Mouse (Mus musculus) frontal cortex, postnatal 10 days (tissue): Measurements from ENCODE around the gene Fam172a.

Experiments used
- DNase-seq, 2 experiments: peaks; one replicate each; pipeline ENCODE4 v3.0.0; 2022; ENCODE audit warnings: low spot score in 2 of 2, mixed read lengths in 1 of 2

Fam172a gene

GRCm38 (mm10) chr13:78178021-78178420 is 476.2 kb downstream of the Fam172a start:
- DNase-seq, result no peak

DNA sequence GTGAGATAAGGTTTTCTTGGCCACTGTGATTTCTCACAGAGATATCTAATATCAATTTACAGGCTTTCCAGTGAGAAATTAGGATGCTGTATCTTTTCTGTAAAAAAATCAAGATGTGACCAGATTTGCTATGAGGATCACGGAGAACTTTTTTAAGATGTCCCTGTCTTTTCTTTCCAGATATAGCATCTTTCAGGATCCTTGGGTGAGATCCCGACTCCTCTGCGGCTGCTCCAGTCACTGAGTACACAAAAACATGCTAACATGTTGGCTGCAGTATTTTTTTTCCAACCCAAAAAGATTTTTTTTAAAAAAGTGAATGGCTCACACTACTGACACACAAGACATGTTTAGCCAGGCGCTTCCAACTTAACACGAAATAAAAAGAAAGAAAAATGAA is 476.9 kb downstream of the Fam172a start:
- DNase-seq, result no peak

GRCm38 (mm10) chr13:78179312-78180097 is 477.7 kb downstream of the Fam172a start:
- no peak for DNase-seq

- DNase-seq, result no peak
These were observed 478.4 kb downstream of the Fam172a start for GRCm38 (mm10) chr13:78180261-78180660.

- DNase-seq, result peak in 1 of 2 experiments; percentile 13
These were observed 479.5 kb downstream of the Fam172a start for GRCm38 (mm10) chr13:78181071-78181929.

- no peak for DNase-seq
These were observed 480.2 kb downstream of the Fam172a start for GRCm38 (mm10) chr13:78181930-78182558.

- DNase-seq, result peak in 1 of 2 experiments; percentile 1
These were observed 481.2 kb downstream of the Fam172a start for GRCm38 (mm10) chr13:78183004-78183403.

DNA sequence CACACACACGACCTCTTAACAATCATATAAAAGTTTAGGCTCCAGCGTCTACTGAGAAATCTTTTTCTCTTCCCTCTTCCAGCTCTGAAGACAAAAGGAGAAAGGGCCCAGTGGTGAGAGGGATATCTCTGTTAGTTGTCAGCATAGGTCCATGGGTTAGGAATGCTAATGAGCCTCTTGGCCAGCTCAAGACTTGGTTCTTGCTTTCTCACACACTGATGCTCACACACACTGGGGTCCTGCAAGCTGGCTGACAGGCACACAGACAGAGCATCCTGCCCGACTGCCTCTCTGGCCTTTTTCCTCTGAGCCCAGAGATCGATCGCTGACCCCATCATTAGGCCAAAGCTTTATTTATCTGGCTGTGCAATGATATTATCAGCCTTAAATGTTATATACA is 482.2 kb downstream of the Fam172a start:
- no peak for DNase-seq

GRCm38 (mm10) chr13:78184786-78185466 is 483.1 kb downstream of the Fam172a start:
- no peak for DNase-seq

- DNase-seq, result no peak
These were observed 484.6 kb downstream of the Fam172a start for GRCm38 (mm10) chr13:78186340-78186946.

GRCm38 (mm10) chr13:78187833-78188232 is 486.0 kb downstream of the Fam172a start:
- DNase-seq, result no peak

DNA sequence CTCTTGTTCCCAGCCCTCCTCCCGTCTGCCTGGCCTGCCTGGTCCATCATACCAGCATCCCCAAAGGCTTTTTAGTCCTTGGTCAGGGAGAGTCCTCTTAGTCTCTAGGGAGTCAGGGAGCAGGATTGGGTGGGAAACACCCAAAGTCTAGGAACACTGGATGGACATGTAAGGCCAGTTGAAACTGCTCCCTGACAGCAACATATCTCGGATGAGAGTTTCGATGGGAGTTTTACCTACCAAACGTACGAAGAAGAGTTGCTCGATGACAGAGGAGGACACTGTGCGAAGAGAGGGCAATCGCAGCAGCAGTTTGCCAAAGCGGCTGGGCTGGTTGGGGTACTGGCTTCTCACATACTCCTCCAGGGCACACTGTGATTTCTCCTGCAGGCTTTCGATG is 487.8 kb downstream of the Fam172a start:
- DNase-seq, result peak in 1 of 2 experiments; percentile 4

- DNase-seq, result no peak
These were observed 491.4 kb downstream of the Fam172a start for GRCm38 (mm10) chr13:78193211-78193610.

- DNase-seq, result no peak
These were observed 492.5 kb downstream of the Fam172a start for GRCm38 (mm10) chr13:78194135-78194849.

DNA sequence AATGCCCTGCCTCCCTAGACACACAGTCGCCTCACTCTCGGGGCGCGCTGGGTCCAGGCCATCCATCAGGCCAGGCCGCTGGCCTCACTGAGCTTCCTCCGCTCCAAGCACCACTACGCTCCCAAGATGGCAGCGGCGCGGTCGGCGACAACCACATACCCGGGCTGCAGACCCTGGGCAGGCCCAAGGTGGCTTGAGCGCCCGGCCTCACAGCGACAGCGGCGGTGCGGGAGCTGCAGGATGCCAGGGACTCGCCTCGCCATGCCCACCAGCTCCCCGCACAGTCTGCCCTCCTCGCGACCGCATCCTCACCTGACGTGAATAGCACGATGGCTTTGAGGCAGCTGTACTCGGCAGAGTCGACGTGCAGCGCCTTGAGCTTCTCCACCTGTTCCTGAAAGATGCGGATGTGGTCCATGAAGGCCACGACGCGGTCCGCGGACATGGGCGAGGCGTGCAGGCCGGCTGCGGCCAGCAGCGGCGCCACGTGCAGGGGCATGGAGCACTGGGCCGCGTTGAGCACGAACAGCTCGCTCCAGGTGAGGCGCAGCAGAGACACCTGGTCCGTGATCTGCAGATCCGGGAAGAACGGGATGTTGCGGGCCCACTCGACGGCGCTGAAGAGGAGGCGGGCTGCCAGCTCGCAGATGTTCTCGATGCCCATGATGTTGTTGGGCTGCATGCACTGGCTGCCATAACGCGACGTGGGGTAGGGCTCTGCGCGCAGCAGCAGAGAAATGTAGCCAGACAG is 493.2 kb downstream of the Fam172a start:
- DNase-seq, result no peak

GRCm38 (mm10) chr13:78195601-78196115 is 493.8 kb downstream of the Fam172a start:
- DNase-seq, result no peak

DNA sequence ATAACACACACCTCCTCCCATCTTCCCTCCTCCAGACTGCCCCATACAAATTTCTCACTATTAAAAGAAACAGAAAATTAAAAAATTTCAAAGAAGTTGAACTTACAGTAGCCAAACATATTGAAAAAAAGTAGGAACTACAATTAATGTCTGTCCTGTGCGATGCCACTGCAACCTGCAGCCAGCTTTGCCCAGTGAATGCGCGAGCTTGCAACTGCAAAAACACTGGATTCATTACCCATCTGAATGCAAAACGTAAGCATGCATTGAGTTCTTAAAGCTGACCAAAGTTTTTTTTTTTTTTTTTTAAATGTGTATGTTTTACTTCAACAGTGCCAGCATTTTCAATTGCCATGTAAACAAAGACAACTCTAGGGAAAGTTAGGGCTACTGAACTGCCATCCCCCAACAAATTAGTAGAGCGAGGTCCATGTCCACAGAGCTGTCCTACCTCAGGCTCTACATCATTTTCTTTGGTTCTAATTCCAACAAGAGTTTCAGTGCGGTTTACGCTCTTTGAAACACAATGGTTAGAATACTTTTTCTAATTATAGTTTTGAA is 494.5 kb downstream of the Fam172a start:
- DNase-seq, result no peak

- no peak for DNase-seq
These were observed 495.5 kb downstream of the Fam172a start for GRCm38 (mm10) chr13:78197286-78197818.

DNA sequence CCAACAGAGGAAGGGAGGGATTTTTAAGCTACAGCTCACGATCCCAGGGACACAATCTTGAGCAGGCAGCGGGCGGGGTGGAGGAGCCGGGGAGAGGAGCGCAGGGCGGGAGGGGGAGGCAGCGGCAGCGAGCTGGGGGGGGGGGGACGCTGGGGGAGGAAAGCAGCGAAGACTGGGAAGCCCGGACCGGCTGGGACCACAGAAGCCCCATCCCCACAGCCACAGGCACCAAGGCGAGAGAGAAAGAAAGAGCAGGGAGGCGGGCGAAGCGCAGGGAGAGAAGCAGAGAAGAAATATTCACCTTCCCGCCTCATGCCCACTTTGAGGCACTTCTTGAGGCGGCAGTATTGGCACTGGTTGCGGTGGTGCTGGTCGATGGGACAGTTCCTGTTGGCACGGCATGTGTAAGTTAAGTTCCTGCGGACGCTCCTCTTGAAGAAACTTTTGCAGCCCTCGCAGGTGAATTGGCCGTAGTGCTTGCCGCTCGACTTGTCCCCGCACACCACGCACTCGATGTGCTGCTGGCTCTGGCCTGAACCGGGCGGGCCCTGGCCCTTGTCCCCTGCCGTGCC is 496.1 kb downstream of the Fam172a start:
- DNase-seq, result no peak
